Mouse (Mus musculus) A20 (cell line): ENCODE measurements at regions not wholly inside any gene's neighbourhood (a gene's known extent, or its start where the extent isn't known, plus 50 kb on each side); places are given as distances from the start of the nearest gene placed in this dataset.

Source experiments
- DNase-seq: peaks from one replicate; pipeline ENCODE4 v3.0.0-alpha.2; 2011; ENCODE audit warnings: low read depth, low spot score

DNA sequence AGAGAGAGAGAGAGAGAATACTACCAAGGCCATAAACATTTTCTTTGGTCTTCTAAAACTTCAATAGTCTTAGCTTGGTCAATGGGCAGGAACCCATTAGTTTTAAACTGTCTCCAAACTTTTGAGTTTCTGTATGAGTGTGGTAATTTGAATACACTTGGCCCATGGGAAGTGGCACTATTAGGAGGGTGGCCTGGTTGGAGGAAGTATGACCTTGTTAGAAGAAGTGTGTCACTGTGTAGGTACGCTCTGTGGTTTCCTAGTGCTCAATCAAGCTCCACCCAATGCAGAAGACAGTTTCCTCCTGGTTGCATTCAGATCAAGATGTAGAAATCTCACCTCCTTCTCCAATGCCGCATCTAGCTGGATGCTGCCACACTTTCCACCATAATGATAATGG, 94.5 kb upstream of the Ipo5 start:
- peak; percentile 52 for DNase-seq

DNA sequence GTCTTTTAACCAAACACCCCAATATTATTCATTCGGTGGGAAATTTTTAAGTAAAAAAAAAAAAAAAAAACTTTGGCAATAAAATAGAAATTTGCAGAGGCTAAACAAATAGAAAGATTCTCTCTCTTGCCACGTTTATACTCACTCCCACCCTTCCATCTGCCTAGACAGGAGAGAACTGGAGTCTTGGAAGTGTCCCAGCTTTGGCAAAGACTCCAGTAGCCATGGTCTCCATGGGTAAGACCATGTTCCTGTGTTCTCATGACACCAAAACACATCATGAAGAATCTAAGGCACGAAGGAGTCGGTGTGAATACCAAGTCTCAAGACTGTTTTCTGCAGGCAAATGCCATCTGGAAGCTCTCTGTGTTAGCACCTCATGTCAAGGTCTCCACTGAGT, 84.8 kb upstream of the Ipo5 start:
- no peak for DNase-seq

GRCm38 (mm10) chr14:120830389-120830835, 80.6 kb upstream of the Ipo5 start:
- peak; percentile 94 for DNase-seq

GRCm38 (mm10) chr14:120831397-120831796, 79.6 kb upstream of the Ipo5 start:
- DNase-seq, result no peak

DNA sequence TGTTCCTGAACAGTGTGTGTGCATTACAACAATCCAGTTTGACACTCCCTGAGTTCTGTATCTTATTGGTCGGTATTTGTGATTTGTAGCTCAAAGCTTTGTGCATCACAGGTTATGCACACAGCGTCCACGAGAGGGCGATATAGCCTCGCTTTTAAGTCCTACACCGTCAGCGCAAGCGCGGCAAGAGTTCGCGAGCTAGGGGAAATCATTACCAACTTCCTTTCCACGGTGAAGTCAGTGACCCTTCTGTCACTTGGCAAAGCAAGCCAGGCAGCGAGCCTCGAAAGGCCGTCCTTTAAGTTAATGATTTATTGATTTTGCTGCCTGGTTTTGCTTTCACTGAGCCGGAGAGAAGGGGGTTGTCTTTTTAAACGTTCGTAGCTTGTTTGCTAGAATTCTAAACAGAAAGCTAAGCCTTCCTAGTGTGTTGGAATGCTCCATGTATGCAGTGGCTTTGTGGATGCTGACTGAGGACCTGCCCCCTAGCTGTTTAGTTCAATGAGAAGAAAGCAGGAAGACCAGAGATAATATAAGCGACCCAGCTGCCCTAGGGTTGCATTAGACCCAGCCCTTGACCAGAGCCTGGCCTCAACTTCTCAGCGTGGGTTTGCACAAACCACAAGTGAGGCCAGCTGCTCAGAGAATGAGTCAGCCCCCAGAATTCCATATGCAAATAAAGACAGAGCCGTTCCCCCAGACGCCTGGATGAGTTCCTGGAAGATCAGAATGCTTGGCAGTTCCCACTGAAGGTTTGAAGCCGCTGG, 79.0 kb upstream of the Ipo5 start:
- DNase-seq, result peak; percentile 94

GRCm38 (mm10) chr14:120834821-120835220, 76.2 kb upstream of the Ipo5 start:
- DNase-seq, result no peak

- DNase-seq, result no peak
Observed at GRCm38 (mm10) chr14:120835758-120836157, 75.3 kb upstream of the Ipo5 start.

DNA sequence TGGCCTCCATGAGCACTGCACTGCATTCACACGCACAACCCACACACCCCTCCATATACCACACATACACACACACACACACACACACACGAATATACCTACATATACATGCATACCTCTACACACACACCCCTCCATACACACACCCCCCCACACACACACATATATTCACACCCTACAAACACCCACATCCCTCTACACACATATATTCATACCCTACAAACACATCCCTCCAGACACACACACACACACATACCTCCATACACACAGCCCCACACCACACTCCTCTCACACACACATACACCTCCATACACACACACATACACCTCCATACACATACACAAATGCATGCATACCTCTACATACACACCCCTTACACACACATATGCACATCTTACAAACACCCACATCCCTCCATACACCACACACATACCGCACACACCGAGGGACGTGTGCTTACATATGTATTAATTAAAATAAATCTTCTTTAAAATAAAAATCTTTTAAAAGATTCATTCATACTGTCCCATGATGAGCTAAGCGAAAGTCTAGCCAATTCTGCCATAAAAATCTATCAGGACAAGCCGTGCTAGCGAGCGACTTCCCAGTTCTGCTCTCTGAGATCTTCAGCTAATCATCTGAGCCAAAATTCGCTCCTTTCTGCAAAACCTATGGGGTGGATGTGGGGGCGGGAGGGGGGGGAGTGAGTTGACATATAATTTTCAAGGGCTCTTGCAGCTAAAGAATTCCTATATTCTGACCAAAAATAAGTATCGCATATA, 74.3 kb upstream of the Ipo5 start:
- no peak for DNase-seq

DNA sequence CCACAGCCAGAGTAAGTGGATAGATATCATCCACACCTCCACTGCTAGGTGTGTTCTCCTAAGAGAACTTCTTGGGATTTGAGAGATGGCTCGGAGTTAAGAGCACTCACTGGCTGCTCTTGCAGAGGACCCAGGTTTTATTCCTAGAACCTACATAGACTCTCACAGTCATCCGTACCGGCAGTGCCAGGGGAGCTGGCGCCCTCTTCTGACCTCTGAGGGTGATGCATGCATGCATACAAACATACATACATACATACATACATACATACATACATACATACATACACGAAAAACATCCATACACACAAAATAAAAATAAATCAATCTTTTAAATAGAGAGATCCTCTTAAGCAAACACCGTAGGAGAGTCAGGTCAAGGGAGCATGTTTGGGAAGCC, 70.1 kb upstream of the Ipo5 start:
- DNase-seq, result peak; percentile 38

- peak; percentile 16 for DNase-seq
Observed at GRCm38 (mm10) chr14:120841311-120841710, 69.7 kb upstream of the Ipo5 start.

GRCm38 (mm10) chr14:120845172-120845571, 65.9 kb upstream of the Ipo5 start:
- DNase-seq, result no peak

GRCm38 (mm10) chr14:120846073-120846850, 64.8 kb upstream of the Ipo5 start:
- no peak for DNase-seq

DNA sequence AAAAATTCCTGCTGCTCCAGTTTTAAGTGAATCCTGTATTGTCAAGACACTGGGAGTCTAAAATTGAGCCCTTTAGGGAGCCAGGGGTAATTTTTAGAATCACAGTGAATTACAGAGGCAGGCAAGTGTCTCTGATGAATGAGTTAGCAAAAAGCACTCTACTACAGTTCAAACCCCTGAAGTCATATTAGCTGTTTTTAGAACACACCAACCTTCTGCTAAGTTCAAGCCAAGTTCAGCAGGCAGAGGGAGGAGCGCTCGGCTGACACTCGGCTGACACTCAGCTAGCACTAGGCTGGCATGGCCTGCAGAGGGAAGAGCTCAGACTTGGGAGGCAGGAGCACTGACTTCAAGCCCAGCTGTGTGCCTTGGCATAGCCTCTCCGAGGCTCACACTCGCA, 64.0 kb upstream of the Ipo5 start:
- no peak for DNase-seq

- DNase-seq, result no peak
Observed at GRCm38 (mm10) chr14:120848083-120848951, 62.7 kb upstream of the Ipo5 start.

DNA sequence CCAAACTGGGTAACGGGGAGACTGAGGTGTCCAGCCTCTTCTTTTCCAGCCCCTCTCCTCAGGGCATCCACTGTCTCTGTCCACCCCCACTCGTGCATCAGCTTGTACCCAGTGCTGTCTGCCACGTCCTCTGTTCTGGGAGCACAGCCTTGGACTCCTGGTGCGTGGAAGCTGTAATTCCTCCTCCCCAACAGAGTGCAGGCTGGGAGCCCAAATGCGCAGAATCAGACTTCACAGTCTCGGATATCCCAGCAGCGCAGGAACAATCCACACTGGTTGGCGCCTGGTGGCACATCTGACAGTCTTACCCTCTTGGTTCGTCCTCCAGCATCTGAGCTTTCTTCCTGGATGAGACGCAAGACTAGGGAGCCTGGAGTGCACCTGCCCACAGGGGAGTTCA, 61.9 kb upstream of the Ipo5 start:
- DNase-seq, result no peak

DNA sequence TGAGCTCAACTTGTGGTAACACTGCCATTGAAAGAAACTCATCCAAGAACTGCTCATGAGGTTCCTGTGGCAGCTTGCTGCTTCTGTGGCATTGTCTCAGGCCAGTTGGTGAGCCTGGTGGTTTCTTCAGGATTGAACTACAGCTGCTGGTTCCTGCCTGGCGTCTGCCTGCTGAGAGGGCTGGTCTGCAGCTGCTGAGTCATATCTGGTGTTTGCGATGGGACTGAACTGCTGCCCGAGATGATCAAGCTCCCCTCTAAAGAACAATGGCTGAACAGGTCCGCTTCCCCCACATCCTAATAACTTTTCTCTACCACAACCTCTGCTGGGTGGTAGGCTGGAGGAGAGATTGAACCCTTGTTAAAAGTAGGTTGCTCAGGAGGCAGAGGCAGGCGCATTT, 57.4 kb upstream of the Ipo5 start:
- no peak for DNase-seq

GRCm38 (mm10) chr14:120854559-120854958, 56.5 kb upstream of the Ipo5 start:
- DNase-seq, result no peak

GRCm38 (mm10) chr14:120855181-120855580, 55.8 kb upstream of the Ipo5 start:
- DNase-seq, result no peak
